Mouse (Mus musculus) CD4-positive, CD25-positive, alpha-beta regulatory T cell, adult 2 months (primary cell): ENCODE results near the gene Tst.
A peak's percentile ranks its signal among the peaks of the same experiment; 100 is the strongest.

Source experiments
- DNase-seq: peaks from one replicate; pipeline ENCODE4 v3.0.0-alpha.2; 2012; ENCODE audit warnings: low read depth, low spot score

Tst gene

GRCm38 (mm10) chr15:78429871-78430622 lies 24.3 kb upstream of the Tst start:
- no peak for DNase-seq

GRCm38 (mm10) chr15:78429139-78429459 lies 23.4 kb upstream of the Tst start:
- DNase-seq, result no peak

GRCm38 (mm10) chr15:78428391-78429138 lies 22.9 kb upstream of the Tst start, which contains the start of gene Kctd17:
Gene Kctd17 (plus strand): TSS chr15:78428564.
- peak; percentile 59 for DNase-seq

GRCm38 (mm10) chr15:78425230-78425629 lies 19.5 kb upstream of the Tst start:
- no peak for DNase-seq

- DNase-seq, result no peak
Observed at GRCm38 (mm10) chr15:78424507-78424906, 18.8 kb upstream of the Tst start.

- DNase-seq, result peak; percentile 93
Observed at GRCm38 (mm10) chr15:78422046-78422956, 16.6 kb upstream of the Tst start.

GRCm38 (mm10) chr15:78420395-78420794 lies 14.7 kb upstream of the Tst start:
- no peak for DNase-seq

GRCm38 (mm10) chr15:78416937-78417336 lies 11.2 kb upstream of the Tst start:
- no peak for DNase-seq

- DNase-seq, result no peak
Observed at GRCm38 (mm10) chr15:78414157-78414556, 8.4 kb upstream of the Tst start.

GRCm38 (mm10) chr15:78413719-78414117 lies 8.0 kb upstream of the Tst start:
- DNase-seq, result no peak

- no peak for DNase-seq
Observed at GRCm38 (mm10) chr15:78413083-78413718, 7.5 kb upstream of the Tst start.

- no peak for DNase-seq
Observed at GRCm38 (mm10) chr15:78409570-78410052, 3.9 kb upstream of the Tst start.

GRCm38 (mm10) chr15:78406293-78406934 lies 707 bp upstream of the Tst start, which contains the start of gene Mpst:
Gene Mpst (plus strand): TSS chr15:78406416.
- DNase-seq, result peak; percentile 91

GRCm38 (mm10) chr15:78405098-78405497 lies 609 bp downstream of the Tst start:
- no peak for DNase-seq

- no peak for DNase-seq
Observed at GRCm38 (mm10) chr15:78403896-78404295, 1.8 kb downstream of the Tst start.

GRCm38 (mm10) chr15:78403301-78403741 lies 2.4 kb downstream of the Tst start:
- no peak for DNase-seq

- no peak for DNase-seq
Observed at GRCm38 (mm10) chr15:78402423-78402822, 3.3 kb downstream of the Tst start.

- no peak for DNase-seq
Observed at GRCm38 (mm10) chr15:78401921-78402320, 3.8 kb downstream of the Tst start.

GRCm38 (mm10) chr15:78401345-78401744 lies 4.4 kb downstream of the Tst start:
- DNase-seq, result no peak

GRCm38 (mm10) chr15:78395478-78395962 lies 10.2 kb downstream of the Tst start, which contains the start of gene Tex33:
Gene Tex33 (minus strand): TSS chr15:78395912.
- DNase-seq, result no peak
